Mouse (Mus musculus): ENCODE data around the gene Tnnt2.

The Tnnt2 gene

GRCm38 (mm10) chr1:135855344-135855687, 19.2 kb downstream of the Tnnt2 start:
- in situ Hi-C loops (cut with MboI): no loop called here

DNA sequence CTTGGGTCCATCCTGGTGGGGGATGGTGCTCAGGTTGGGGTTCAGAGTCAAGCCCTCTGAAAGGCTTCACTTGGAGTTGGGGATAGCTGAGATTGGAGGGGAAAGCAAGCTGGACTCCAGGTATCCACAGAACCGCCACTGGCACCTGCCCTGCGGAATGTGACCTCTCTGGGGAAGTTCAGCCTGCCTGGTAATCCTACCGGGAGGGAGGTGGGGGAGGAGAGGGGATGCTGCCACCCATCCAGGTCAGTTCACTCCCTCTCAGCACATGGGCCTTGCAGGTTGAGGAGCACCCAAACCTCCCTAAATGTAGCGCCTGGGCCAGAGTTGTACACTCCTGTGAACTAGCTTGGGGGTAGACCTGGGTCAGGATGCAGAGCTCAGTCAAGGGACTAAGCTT, 19.9 kb downstream of the Tnnt2 start:
- in situ Hi-C loops (cut with MboI): no loop called here

- in situ Hi-C loops (cut with MboI): no loop called here
Measured at GRCm38 (mm10) chr1:135857137-135857775, 21.1 kb downstream of the Tnnt2 start.

DNA sequence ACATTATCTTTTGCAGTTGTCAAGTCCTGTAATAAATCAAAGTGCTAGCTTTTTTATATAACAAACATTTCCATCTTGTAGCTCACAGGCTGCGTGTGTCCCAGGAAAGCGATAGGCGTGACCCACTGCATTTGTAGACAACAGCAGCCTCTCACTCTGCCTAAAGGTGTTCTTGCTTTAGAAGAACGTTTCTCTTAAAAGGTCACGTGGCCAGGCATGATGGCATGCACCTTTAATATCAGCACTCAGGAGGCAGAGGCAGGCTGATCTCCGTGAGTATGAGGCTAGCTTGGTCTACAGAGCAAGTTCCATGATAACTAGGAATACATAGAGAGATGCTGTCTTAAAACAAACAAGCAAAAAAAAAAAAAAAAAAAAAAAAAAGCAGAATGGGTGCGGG, 22.4 kb downstream of the Tnnt2 start:
- in situ Hi-C loops (cut with MboI): no loop called here

DNA sequence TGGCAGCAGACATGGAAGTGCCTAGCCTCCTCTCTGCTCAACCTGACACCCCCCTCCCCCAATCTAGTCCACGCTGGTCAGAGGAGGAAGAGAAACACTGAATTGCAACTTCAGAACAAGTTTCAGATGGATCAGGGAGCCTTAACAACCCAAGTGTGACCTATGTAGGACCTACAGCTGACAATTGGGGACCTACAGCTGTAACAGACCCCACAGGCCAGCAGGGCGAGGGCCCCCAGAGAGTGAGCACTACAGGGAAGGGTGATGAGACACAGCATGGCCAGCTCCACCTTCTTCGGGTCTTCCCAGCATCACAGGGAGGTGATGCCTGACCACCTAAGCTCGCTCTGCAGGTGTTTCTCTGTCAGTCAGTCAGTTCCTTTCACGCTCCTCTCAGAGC, 24.9 kb downstream of the Tnnt2 start:
- in situ Hi-C loops (cut with MboI): no loop called here

DNA sequence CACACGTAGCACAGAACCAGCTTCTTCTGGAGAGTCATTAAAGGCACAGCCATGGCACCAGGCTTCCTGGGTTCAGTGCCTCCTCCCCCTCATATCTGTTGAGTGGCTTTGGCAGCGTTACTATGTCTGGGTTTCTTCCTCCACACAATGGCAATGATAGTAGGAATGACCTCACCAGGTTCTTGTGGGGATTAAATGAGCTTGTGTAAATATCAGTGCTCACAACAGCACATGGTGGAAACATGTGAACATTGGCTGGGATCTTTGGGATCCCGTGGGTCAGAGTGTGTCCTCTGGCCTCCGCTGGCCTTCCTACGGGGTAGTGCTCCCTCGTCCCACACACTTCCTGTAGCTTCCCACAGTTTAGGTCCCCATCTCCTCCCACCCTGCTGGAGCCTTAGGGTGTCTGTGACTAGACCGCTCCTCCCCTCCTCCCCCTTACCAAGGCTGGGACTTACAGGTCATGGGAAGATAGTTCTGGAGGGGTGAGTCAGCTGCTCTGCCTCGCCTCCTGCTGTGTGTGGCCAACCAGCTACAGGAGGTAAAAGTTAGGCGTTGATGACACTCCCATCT, 25.9 kb downstream of the Tnnt2 start:
- in situ Hi-C loops (cut with MboI): no loop called here

DNA sequence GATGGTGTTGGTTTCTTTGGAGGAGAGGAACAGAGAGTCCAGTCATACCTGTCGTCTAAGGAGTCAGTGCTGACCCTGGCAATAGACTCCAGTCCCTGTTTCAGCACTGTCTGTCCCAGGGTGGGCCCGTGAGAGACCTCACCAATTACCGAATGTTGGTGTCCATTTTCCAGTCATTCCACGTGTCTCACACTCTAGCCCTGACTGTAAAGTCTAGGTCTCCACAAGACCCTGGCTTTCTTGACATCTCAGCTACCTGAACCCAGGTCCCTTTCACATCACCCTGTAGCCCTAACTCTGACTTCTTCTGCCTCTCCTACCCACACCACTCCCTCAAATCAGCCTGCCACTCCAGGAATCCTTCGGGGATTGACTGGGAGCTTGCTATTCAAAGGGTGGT, 26.4 kb downstream of the Tnnt2 start:
- in situ Hi-C loops (cut with MboI): no loop called here

GRCm38 (mm10) chr1:135863786-135864335, 27.7 kb downstream of the Tnnt2 start:
- in situ Hi-C loops (cut with MboI): no loop called here

DNA sequence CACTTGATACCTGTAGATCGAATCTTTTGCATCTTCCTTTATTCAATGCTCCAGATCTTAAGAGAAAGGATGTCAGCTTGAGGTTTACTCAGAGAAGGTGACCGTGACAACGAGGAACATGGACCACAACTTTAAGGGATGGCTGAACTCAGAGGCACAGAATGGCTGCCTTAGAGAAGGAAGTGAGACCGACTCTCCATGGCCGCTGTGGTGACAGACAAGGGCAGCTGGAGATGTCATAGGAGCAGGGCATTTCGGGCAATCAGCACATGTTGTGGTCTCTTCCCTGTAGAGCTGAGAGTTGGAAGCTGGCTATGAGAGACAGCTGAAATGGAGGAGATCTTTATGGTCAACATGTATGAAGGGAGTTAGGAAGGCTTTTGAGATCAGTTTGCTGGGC, 28.7 kb downstream of the Tnnt2 start:
- in situ Hi-C loops (cut with MboI): no loop called here

GRCm38 (mm10) chr1:135865518-135866194, 29.5 kb downstream of the Tnnt2 start:
- in situ Hi-C loops (cut with MboI): no loop called here

- in situ Hi-C loops (cut with MboI): no loop called here
Measured at GRCm38 (mm10) chr1:135868570-135868969, 32.4 kb downstream of the Tnnt2 start.

GRCm38 (mm10) chr1:135872991-135873390, 36.8 kb downstream of the Tnnt2 start:
- in situ Hi-C loops (cut with MboI): no loop called here

DNA sequence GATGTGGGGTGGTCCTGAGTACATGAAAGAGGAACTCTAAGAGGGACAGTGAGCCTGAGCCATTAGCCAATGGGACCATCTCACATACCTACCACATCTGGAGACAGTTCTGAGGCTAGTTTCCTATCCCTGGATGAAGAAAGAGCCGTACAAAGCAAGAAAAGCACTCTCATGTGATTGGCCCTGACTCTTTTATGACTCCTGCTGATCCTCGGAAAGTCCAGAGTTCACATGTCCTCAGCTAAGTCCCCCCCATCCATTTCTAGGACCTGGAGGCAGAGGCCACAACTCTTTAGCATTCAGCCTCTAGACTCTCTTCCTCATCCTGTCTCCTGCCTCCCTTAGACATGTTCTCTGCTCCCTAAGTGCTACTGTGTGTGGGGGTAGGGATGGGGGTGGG, 41.1 kb downstream of the Tnnt2 start:
- in situ Hi-C loops (cut with MboI): no loop called here

- in situ Hi-C loops (cut with MboI): no loop called here
Measured at GRCm38 (mm10) chr1:135882385-135883109, 46.4 kb downstream of the Tnnt2 start.

- in situ Hi-C loops (cut with MboI): no loop called here
Measured at GRCm38 (mm10) chr1:135889461-135890185, 53.5 kb downstream of the Tnnt2 start.

DNA sequence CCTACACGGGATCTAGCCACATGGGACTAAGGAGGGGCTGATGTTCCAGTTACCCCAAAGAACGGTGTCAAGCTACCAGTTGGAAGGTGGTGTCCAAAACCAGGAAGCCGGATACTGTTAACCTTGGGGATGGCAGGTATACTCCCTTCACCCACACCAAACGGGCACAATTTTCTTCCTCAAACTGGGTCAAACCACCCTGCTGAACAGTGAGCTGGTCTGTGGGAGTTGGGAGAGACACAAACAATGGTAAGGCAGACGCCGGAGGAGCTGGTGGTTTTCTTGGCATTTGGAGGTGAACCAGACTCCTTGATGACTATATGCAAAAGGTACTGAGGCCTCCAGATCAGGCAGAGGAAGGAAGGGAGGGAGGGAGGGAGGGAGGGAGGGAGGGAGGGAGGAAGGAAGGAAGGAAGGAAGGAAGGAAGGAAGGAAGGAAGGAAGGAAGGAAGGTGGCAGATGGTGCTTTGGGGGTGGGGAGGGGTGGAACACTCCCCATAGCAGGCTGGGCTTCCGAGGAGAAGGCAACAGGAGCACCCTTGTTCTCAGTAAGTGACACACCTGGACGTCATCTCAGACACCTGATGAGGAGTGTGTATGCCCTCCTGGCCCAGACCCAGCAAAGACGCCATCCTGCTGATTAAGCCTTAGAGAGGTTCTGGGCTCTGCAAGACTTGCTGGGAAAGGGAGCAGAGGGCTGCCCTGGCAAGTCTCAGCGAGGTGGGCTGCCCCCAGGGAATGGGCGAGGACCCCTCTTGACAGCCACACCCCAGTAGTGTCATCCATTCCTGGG, 55.5 kb downstream of the Tnnt2 start:
- in situ Hi-C loops (cut with MboI): no loop called here

DNA sequence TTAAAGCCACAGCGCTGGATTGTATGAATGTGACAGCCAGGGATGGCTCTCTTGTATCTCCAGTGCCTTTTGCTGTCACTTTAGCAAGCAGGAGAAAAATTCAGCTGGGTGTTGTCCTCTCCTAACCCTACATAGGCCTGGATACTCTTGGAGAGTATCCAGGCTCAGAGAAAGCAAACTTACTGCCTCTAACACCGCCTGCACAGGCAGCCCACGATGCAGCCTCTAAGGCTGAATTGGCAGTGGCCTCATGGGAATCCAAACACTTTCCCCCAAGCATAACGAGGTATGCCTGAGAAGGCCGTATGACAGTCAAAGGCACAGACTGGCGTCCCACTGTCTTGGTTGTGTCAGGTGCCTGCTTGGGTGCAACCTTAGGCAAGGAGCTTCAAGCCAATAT, 56.1 kb downstream of the Tnnt2 start:
- in situ Hi-C loops (cut with MboI): no loop called here

DNA sequence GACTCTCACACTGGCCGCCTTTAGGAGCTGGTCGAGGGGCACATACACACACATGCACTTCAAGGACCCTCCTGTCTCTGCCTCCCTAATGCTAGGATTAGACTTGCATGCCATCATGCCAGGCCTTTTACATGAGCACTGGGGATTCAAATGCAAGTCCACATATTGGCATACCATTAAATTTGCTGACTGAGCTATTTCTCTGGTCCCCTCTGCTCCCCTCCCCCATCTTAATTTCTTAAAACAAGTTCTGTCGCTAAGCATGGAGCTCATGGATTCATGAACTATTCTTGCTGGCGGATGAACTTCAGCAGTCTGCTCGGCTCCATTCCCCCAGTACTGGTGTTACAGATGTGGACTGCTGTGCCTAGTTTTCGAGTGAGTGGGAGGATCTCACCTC, 56.6 kb downstream of the Tnnt2 start:
- in situ Hi-C loops (cut with MboI): no loop called here

- in situ Hi-C loops (cut with MboI): no loop called here
Measured at GRCm38 (mm10) chr1:135893377-135893776, 57.2 kb downstream of the Tnnt2 start.

DNA sequence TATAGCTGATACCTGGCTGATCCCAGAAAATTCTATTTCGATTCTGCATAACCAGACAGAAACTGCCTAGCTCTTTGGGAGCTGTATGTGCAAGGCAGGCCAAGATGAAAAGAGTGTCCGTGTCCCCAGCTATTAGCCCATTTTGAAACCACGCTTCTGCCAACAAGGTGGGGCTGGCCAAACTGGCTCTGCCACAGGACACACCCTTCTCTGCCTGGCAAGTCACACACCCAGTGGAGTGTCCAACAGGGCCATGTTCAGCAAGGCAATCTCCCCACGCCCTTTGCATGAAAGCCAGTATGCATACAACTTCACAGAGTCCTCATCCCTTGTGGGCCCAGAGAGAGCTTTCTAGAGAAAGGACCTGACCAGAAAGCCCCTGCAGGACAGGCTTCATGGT, 59.2 kb downstream of the Tnnt2 start:
- in situ Hi-C loops (cut with MboI): no loop called here

- in situ Hi-C loops (cut with MboI): no loop called here
Measured at GRCm38 (mm10) chr1:135899295-135899694, 63.1 kb downstream of the Tnnt2 start.
